Mouse (Mus musculus): ENCODE measurements at regions not wholly inside any gene's neighbourhood (a gene's known extent, or its start where the extent isn't known, plus 50 kb on each side); places are given as distances from the start of the nearest gene placed in this dataset.

DNA sequence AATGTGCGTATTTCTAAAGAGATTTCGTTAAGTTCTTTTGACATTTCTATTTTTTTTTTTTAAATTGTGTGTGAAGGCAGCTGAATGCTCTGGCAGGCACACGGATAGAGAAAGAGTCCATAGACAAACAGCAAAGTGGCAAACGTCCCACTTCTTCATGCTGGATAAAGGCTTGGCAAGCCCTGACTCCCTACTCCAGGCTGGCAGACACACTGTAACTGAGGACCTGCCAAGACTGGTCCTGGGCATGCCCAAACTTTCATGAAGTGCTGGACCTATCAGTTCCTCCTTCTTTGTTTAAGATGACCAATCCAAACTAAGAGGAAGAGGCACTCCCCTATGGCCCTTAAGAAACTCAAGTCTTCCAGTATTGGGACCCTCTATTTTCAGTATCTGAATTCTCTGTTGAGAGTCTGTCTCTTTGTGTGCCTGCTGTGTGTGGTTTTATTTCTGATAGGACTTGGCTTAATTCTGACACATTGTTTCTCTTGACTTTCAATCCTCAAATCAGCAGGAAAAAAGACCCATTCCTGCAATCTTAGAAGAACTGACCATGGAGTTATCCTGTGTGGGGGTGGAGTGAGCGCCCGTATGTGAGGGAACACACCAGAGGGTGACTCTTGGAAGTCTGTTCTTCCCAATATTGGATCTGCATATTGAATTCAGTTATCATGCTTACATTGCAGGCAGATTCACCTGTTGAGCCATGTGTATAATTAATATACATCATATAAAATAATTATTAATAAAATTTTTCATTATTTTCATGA lies 343.6 kb downstream of the Cdh10 start:
- Histone ChIP-seq H3K4me2 (ENCODE audit: low read depth, low read length) (no peak overlapping the region), H3K4me1 (ENCODE audit: control insufficient read depth, insufficient read depth) (no peaks in the 10 kb centered on the region), H3K27ac (ENCODE audit: low read depth) (no peak overlapping the region), H3K36me3 (replicated peaks; ENCODE audit: control insufficient read depth, insufficient read depth, low read length) (no peaks in the 10 kb centered on the region), H3K9ac (replicated peaks; ENCODE audit: low read depth, low read length) (no peak overlapping the region), H3K4me3 (ENCODE audit: low read depth, low read length) (no peak overlapping the region), H3K9me3 (replicated peaks; ENCODE audit: control insufficient read depth, low read length) (no peaks in the 10 kb centered on the region), H3K27me3 (ENCODE audit: control insufficient read depth, insufficient read depth, low read length) (no peaks in the 10 kb centered on the region)
- DNase-seq (ENCODE audit: low spot score) (peak; percentile 5), ATAC-seq (ENCODE audit: insufficient read depth, low read depth) (no peak)
- no peak for TF ChIP-seq EP300 (IDR thresholded peaks at IDR 0.05; ENCODE audit: low read depth)
- 69% methylated on average over 6 of the region's 6 CpGs for WGBS

DNA sequence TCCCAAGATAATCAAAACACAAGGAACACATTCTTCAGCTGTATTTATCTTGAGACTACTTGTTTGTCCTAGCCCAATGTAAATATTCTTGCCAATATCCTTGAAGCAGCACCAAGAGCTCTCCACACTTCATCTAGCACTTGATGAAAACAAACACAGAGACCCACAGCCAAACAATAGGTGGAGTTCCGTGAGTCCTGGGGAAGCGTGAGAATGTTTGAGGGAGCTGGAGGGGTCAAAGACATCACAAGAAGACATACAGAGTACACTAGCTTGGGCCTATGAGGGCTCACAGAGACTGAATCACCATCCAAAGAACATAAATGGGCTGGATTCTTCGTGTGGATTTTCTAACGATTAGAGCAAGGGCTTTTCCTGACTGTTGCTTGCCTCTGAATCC lies 356.7 kb downstream of the Cdh10 start:
- H3K4me1 ChIP-seq (ENCODE audit: control insufficient read depth, insufficient read depth) = no peaks in the 10 kb centered on the region
- TF ChIP-seq CTCF (IDR thresholded peaks at IDR 0.05; ENCODE audit: low read depth) (no peak), EP300 (IDR thresholded peaks at IDR 0.05; ENCODE audit: low read depth) (no peak)
- H3K36me3 ChIP-seq (replicated peaks; ENCODE audit: control insufficient read depth, insufficient read depth, low read length) = no peaks in the 10 kb centered on the region
- H3K27ac ChIP-seq (ENCODE audit: low read depth) = no peak overlapping the region
- no peaks in the 10 kb centered on the region for H3K9me3 ChIP-seq (replicated peaks; ENCODE audit: control insufficient read depth, low read length)
- H3K9ac ChIP-seq (replicated peaks; ENCODE audit: low read depth, low read length) = no peak overlapping the region
- ATAC-seq (ENCODE audit: insufficient read depth, low read depth) (no peak), DNase-seq (ENCODE audit: low spot score) (no peak)
- no peak overlapping the region for H3K4me2 ChIP-seq (ENCODE audit: low read depth, low read length)
- no peak overlapping the region for H3K4me3 ChIP-seq (ENCODE audit: low read depth, low read length)
- no peaks in the 10 kb centered on the region for H3K27me3 ChIP-seq (ENCODE audit: control insufficient read depth, insufficient read depth, low read length)
- 49% methylated on average over 4 of the region's 4 CpGs for WGBS

Data from heart, postnatal 0 days (tissue).